Mouse (Mus musculus) layer of hippocampus, postnatal 36 days (tissue): ENCODE results near the gene Sh3pxd2a. TPM values are rescaled to one million over a fixed set of nuclear protein-coding genes. Genes with fewer than 3 reads are reported as not detected.

Source experiments
- DNase-seq, 2 experiments: peaks; one replicate each; pipeline ENCODE4 v3.0.0; 2022
- total RNA-seq, 2 experiments: library from RNA; stranded (reverse); gene quantifications; 2 replicates each; pipeline ENCODE4 v1.2.3; 2021

The Sh3pxd2a gene
- total RNA-seq, 2 experiments from 2014 or later: 32.8 to 38.8 TPM

- DNase-seq: no peak
These were observed 198.0 kb downstream of the Sh3pxd2a start for GRCm38 (mm10) chr19:47266070-47266801.

- DNase-seq: peak; percentile 61 to 74
These were observed 199.7 kb downstream of the Sh3pxd2a start for GRCm38 (mm10) chr19:47264322-47265092.

- DNase-seq: no peak
These were observed 200.6 kb downstream of the Sh3pxd2a start for GRCm38 (mm10) chr19:47263621-47264020.

GRCm38 (mm10) chr19:47261196-47261595 lies 203.0 kb downstream of the Sh3pxd2a start:
- DNase-seq: peak in 1 of 2 experiments; percentile 53

GRCm38 (mm10) chr19:47259581-47259980 lies 204.6 kb downstream of the Sh3pxd2a start:
- DNase-seq: no peak

GRCm38 (mm10) chr19:47255919-47256318 lies 208.3 kb downstream of the Sh3pxd2a start:
- DNase-seq: no peak

- DNase-seq: no peak
These were observed 209.2 kb downstream of the Sh3pxd2a start for GRCm38 (mm10) chr19:47255036-47255435.

- DNase-seq: no peak
These were observed 211.1 kb downstream of the Sh3pxd2a start for GRCm38 (mm10) chr19:47253053-47253628.

GRCm38 (mm10) chr19:47250931-47251330 lies 213.3 kb downstream of the Sh3pxd2a start:
- no peak for DNase-seq

GRCm38 (mm10) chr19:47248906-47249568 lies 215.2 kb downstream of the Sh3pxd2a start:
- DNase-seq: no peak

- no peak for DNase-seq
These were observed 215.9 kb downstream of the Sh3pxd2a start for GRCm38 (mm10) chr19:47248296-47248695.

GRCm38 (mm10) chr19:47247791-47248190 lies 216.4 kb downstream of the Sh3pxd2a start:
- no peak for DNase-seq

- no peak for DNase-seq
These were observed 218.7 kb downstream of the Sh3pxd2a start for GRCm38 (mm10) chr19:47245512-47245911.

GRCm38 (mm10) chr19:47242227-47242626 lies 222.0 kb downstream of the Sh3pxd2a start:
- DNase-seq: no peak

- DNase-seq: no peak
These were observed 223.2 kb downstream of the Sh3pxd2a start for GRCm38 (mm10) chr19:47240957-47241356.

- DNase-seq: no peak
These were observed 224.1 kb downstream of the Sh3pxd2a start for GRCm38 (mm10) chr19:47240076-47240475.

GRCm38 (mm10) chr19:47233087-47233486 lies 231.1 kb downstream of the Sh3pxd2a start:
- DNase-seq: no peak

GRCm38 (mm10) chr19:47232077-47232865 lies 231.9 kb downstream of the Sh3pxd2a start:
- no peak for DNase-seq

GRCm38 (mm10) chr19:47231389-47231788 lies 232.8 kb downstream of the Sh3pxd2a start:
- DNase-seq: no peak

- DNase-seq: no peak
These were observed 233.5 kb downstream of the Sh3pxd2a start for GRCm38 (mm10) chr19:47230682-47231081.

- DNase-seq: no peak
These were observed 234.1 kb downstream of the Sh3pxd2a start for GRCm38 (mm10) chr19:47230082-47230481.

GRCm38 (mm10) chr19:47229461-47229860 lies 234.7 kb downstream of the Sh3pxd2a start:
- DNase-seq: no peak
